Mouse (Mus musculus) forebrain, postnatal 0 days (tissue): Measurements from ENCODE around the gene 4921539E11Rik. TPM values are rescaled to one million over a fixed set of nuclear protein-coding genes. Genes with fewer than 3 reads are reported as not detected.

Source experiments
- ATAC-seq: fragments of 200-750 bp; cut with Nextera tagmentation; 2 replicates; pipeline ENCODE4 v1.8.0; 2017; ENCODE audit warnings: mild to moderate bottlenecking, moderate library complexity
- DNase-seq: peaks from one replicate; pipeline ENCODE4 v3.0.0-alpha.2; 2015
- H3K27ac ChIP-seq: fragments of 300-500 bp; sonication (generic); 2 replicates; pipeline ENCODE4 v1.5.1; 2014; ENCODE audit warnings: low read depth, mild to moderate bottlenecking, antibody characterized with exemption, low read length, moderate library complexity, mixed read lengths
- H3K27me3 ChIP-seq: fragments of 300-500 bp; sonication (generic); 2 replicates; pipeline ENCODE4 v1.6.1; 2014; ENCODE audit warnings: mild to moderate bottlenecking, low read length, mixed read lengths; ENCODE audit not compliant: insufficient read depth
- H3K36me3 ChIP-seq: fragments of 300-500 bp; sonication (generic); 2 replicates; pipeline ENCODE4 v1.6.1; 2014; ENCODE audit warnings: mild to moderate bottlenecking, moderate library complexity; ENCODE audit not compliant: insufficient read depth
- H3K4me1 ChIP-seq: fragments of 300-500 bp; sonication (generic); 2 replicates; pipeline ENCODE4 v1.6.1; 2014; ENCODE audit warnings: antibody characterized with exemption; ENCODE audit not compliant: insufficient read depth
- H3K4me2 ChIP-seq: fragments of 300-500 bp; sonication (generic); 2 replicates; pipeline ENCODE4 v1.6.1; 2014; ENCODE audit warnings: low read depth, mild to moderate bottlenecking, moderate library complexity
- H3K4me3 ChIP-seq: fragments of 300-500 bp; sonication (generic); 2 replicates; pipeline ENCODE4 v1.5.1; 2014; ENCODE audit warnings: low read depth, low read length, mixed read lengths
- H3K9ac ChIP-seq: fragments of 300-500 bp; sonication (generic); 2 replicates; pipeline ENCODE4 v1.6.1; 2014; ENCODE audit warnings: mild to moderate bottlenecking
- H3K9me3 ChIP-seq: fragments of 300-500 bp; sonication (generic); 2 replicates; pipeline ENCODE4 v1.6.1; 2016; ENCODE audit warnings: low read length
- CTCF ChIP-seq: sonication (generic); IDR thresholded peaks from 2 replicates; pipeline ENCODE4 v1.5.1; 2016; ENCODE audit warnings: antibody characterized with exemption, control low read depth, low read depth
- WGBS: fragments of 180-500 bp; shearing (Covaris S2); extraction: QIAGEN DNeasy Blood & Tissue Kit; methylation state at CpG from one replicate; pipeline ENCODE4 v1.1.7; 2014; 5-methylcytosine and 5-hydroxymethylcytosine counted together
- polyA plus RNA-seq: library from polyadenylated mRNA; unstranded; fragments of >200 nt; fragmentation: Nextera tagmentation; extraction: Ambion mirVana; gene quantifications from 2 replicates; pipeline ENCODE4 v1.2.1, GENCODE M21; 2015
- total RNA-seq: library from RNA; depleted of rRNA; stranded (reverse); fragments of >200 nt; gene quantifications from 2 replicates; pipeline ENCODE4 v1.2.3, GENCODE M21; 2014; rRNA removed

The 4921539E11Rik gene
- total RNA-seq (not detected in 2 replicates), polyA plus RNA-seq (not detected in 2 replicates)

GRCm38 (mm10) chr4:103290763-103291162, at the start of gene 4921539E11Rik:
Gene 4921539E11Rik, minus strand, starts transcription at chr4:103290863.
- no peak within 1 kb of the TSS for H3K9ac ChIP-seq
- H3K4me2 ChIP-seq, result no peak within 1 kb of the TSS
- no peak for DNase-seq
- H3K27ac ChIP-seq, result no peak within 1 kb of the TSS
- H3K36me3 ChIP-seq, result no peaks in the 10 kb centered on the region
- no peak for TF ChIP-seq CTCF
- 68% methylated on average over 2 of the region's 2 CpGs for WGBS
- no peak for ATAC-seq
- no peaks in the 10 kb centered on the region for H3K9me3 ChIP-seq
- no peaks in the 10 kb centered on the region for H3K4me1 ChIP-seq
- no peak within 1 kb of the TSS for H3K4me3 ChIP-seq
- no peaks in the 10 kb centered on the region for H3K27me3 ChIP-seq

GRCm38 (mm10) chr4:103335134-103335533, 44.5 kb upstream of the 4921539E11Rik start:
- ATAC-seq (no peak), DNase-seq (no peak)
- peaks cover 6% of the 10 kb centered on the region for H3K36me3 ChIP-seq
- no peak overlapping the region for H3K27ac ChIP-seq
- TF ChIP-seq CTCF, result no peak
- H3K4me2 ChIP-seq, result no peak overlapping the region
- no peak overlapping the region for H3K9ac ChIP-seq
- no peak overlapping the region for H3K4me3 ChIP-seq
- H3K27me3 ChIP-seq, result no peaks in the 10 kb centered on the region
- no peaks in the 10 kb centered on the region for H3K4me1 ChIP-seq
- no peaks in the 10 kb centered on the region for H3K9me3 ChIP-seq
- 82% methylated on average over 5 of the region's 5 CpGs for WGBS

- Histone ChIP-seq H3K4me2 (no peak overlapping the region), H3K9me3 (no peaks in the 10 kb centered on the region), H3K36me3 (peaks cover 6% of the 10 kb centered on the region), H3K27ac (no peak overlapping the region), H3K4me1 (no peaks in the 10 kb centered on the region; the same call in 1 of the 2 replicates), H3K9ac (no peak overlapping the region), H3K4me3 (no peak overlapping the region), H3K27me3 (no peaks in the 10 kb centered on the region)
- TF ChIP-seq CTCF, result no peak
- peak; percentile 78 for ATAC-seq
- DNase-seq, result peak; percentile 38
- 29% methylated on average over 6 of the region's 6 CpGs for WGBS
Observed at GRCm38 (mm10) chr4:103329348-103329747, 38.7 kb upstream of the 4921539E11Rik start.

- H3K9ac ChIP-seq, result no peak overlapping the region
- H3K27ac ChIP-seq, result no peak overlapping the region
- TF ChIP-seq CTCF, result no peak
- no peak overlapping the region for H3K4me2 ChIP-seq
- no peak overlapping the region for H3K4me3 ChIP-seq
- H3K4me1 ChIP-seq, result no peaks in the 10 kb centered on the region; the same call in 1 of the 2 replicates
- 71% methylated on average over 3 of the region's 3 CpGs for WGBS
- no peak for ATAC-seq
- no peaks in the 10 kb centered on the region for H3K9me3 ChIP-seq
- no peaks in the 10 kb centered on the region for H3K27me3 ChIP-seq
- no peaks in the 10 kb centered on the region for H3K36me3 ChIP-seq
- DNase-seq, result no peak
Observed at GRCm38 (mm10) chr4:103326994-103327393, 36.3 kb upstream of the 4921539E11Rik start.

GRCm38 (mm10) chr4:103324688-103325451, 34.2 kb upstream of the 4921539E11Rik start:
- no peak for TF ChIP-seq CTCF

GRCm38 (mm10) chr4:103321461-103321860, 30.8 kb upstream of the 4921539E11Rik start:
- H3K27me3 ChIP-seq, result no peaks in the 10 kb centered on the region
- no peak overlapping the region for H3K27ac ChIP-seq
- 76% methylated on average over 6 of the region's 6 CpGs for WGBS
- H3K9me3 ChIP-seq, result no peaks in the 10 kb centered on the region
- no peak for DNase-seq
- ATAC-seq, result no peak
- TF ChIP-seq CTCF, result no peak
- H3K36me3 ChIP-seq, result no peaks in the 10 kb centered on the region
- H3K4me1 ChIP-seq, result no peaks in the 10 kb centered on the region
- no peak overlapping the region for H3K9ac ChIP-seq
- no peak overlapping the region for H3K4me3 ChIP-seq
- no peak overlapping the region for H3K4me2 ChIP-seq

More at GRCm38 (mm10) chr4:103324688-103325451, 34.2 kb upstream of the 4921539E11Rik start:
- H3K4me1 ChIP-seq, result no peaks in the 10 kb centered on the region; the same call in 1 of the 2 replicates
- H3K36me3 ChIP-seq, result no peaks in the 10 kb centered on the region
- ATAC-seq (peak; percentile 50), DNase-seq (peak; percentile 48)
- H3K4me2 ChIP-seq, result peak overlapping the region; percentile 44
- 0 out of 2 replicates have a peak overlapping the region, but pooled peaks have one; percentile 29 for H3K27ac ChIP-seq
- peak overlapping the region; percentile 24 for H3K4me3 ChIP-seq
- H3K27me3 ChIP-seq, result no peaks in the 10 kb centered on the region
- 16% methylated on average over 17 of the region's 17 CpGs for WGBS
- no peaks in the 10 kb centered on the region for H3K9me3 ChIP-seq
- peak overlapping the region; percentile 43 for H3K9ac ChIP-seq

GRCm38 (mm10) chr4:103315861-103316260, 25.2 kb upstream of the 4921539E11Rik start:
- no peaks in the 10 kb centered on the region for H3K9me3 ChIP-seq
- H3K4me3 ChIP-seq, result no peak overlapping the region
- 0 out of 2 replicates have a peak, but pooled peaks cover 8% of the 10 kb centered on the region for H3K4me1 ChIP-seq
- DNase-seq (no peak), ATAC-seq (no peak)
- no peaks in the 10 kb centered on the region for H3K27me3 ChIP-seq
- H3K4me2 ChIP-seq, result no peak overlapping the region
- WGBS, result 92% methylated on average over 4 of the region's 4 CpGs
- H3K36me3 ChIP-seq, result no peaks in the 10 kb centered on the region
- no peak for TF ChIP-seq CTCF
- H3K9ac ChIP-seq, result no peak overlapping the region
- no peak overlapping the region for H3K27ac ChIP-seq
